Mouse (Mus musculus): Measurements from ENCODE around the gene Tax1bp1. TPM values are rescaled to one million over a fixed set of nuclear protein-coding genes. Genes with fewer than 3 reads are reported as not detected.
A peak's percentile ranks its signal among the peaks of the same experiment; 100 is the strongest.

Gene Tax1bp1
- polyA plus RNA-seq, 1 experiment from 2014 or later: 156 TPM

DNA sequence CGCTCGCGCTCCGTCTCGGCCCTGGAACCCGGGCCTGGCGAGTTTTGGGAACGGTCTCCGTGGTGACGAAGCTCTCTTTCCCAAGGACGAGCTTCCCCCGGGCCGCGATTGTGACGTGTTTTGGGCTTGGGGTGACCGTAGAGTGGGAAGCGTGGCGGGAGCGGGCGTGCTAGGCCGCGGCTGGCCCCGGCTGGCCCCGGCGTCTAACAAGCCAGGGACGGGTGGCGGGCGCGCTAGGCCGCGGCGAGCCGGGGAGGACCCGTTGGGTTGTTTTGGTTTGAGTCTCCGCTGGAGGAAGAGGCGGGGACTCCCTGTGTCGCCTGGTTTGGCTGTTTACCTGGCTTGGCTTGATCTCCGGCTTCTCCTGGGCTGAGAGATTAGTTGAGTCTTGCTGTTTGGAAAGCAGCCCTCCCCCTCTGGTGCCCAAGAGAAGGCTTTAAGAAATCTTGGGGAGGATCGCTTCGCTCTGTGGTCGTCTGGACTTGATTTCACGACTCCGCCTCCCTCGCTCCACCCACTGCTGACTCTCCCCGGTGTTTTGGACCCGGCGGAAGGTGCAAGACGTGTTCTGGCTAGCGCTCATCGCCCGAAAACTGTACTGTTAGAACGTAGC, 474 bp downstream of the Tax1bp1 start:
- ATAC-seq (ENCODE audit: low FRiP score, low TSS enrichment): peak; percentile 88

GRCm38 (mm10) chr6:52717493-52718192, 4.1 kb downstream of the Tax1bp1 start:
- no peaks in the 10 kb centered on the region for H3K9me3 ChIP-seq (ENCODE audit: control insufficient read depth, low read length)
- no peak overlapping the region for H3K27ac ChIP-seq (replicated peaks)
- H3K4me2 ChIP-seq (replicated peaks; ENCODE audit: low read depth): no peak overlapping the region
- no peak for DNase-seq (ENCODE audit: low spot score)
- H3K4me1 ChIP-seq (replicated peaks; ENCODE audit: control insufficient read depth, insufficient read depth): no peaks in the 10 kb centered on the region
- no peak for ATAC-seq (ENCODE audit: low FRiP score, low TSS enrichment)
- H3K4me3 ChIP-seq (ENCODE audit: low read depth, low read length): no peak overlapping the region
- H3K9ac ChIP-seq (ENCODE audit: low read length): no peak overlapping the region
- no peaks in the 10 kb centered on the region for H3K27me3 ChIP-seq (ENCODE audit: control insufficient read depth, insufficient read depth, low read length)
- TF ChIP-seq EP300 (optimal IDR thresholded peaks at IDR 0.05) (no peak), CTCF (IDR thresholded peaks at IDR 0.05; ENCODE audit: low read depth) (0 out of 2 replicates have a peak, but pooled peaks have one; percentile 10)
- WGBS: 84% methylated on average over 5 of the region's 5 CpGs
- no peaks in the 10 kb centered on the region for H3K36me3 ChIP-seq (ENCODE audit: control insufficient read depth, insufficient read depth, low read length)

More for the DNA sequence above, 474 bp downstream of the Tax1bp1 start:
- under 1% methylated on average over 52 of the region's 52 CpGs for WGBS
- H3K4me2 ChIP-seq (replicated peaks; ENCODE audit: low read depth): peak overlapping the region; percentile 58
- DNase-seq (ENCODE audit: low spot score): peak; percentile 85
- no peaks in the 10 kb centered on the region for H3K9me3 ChIP-seq (ENCODE audit: control insufficient read depth, low read length)
- H3K4me3 ChIP-seq (ENCODE audit: low read depth, low read length): peak overlapping the region; percentile 98
- peak overlapping the region; percentile 99 for H3K27ac ChIP-seq (replicated peaks)
- no peaks in the 10 kb centered on the region for H3K27me3 ChIP-seq (ENCODE audit: control insufficient read depth, insufficient read depth, low read length)
- H3K36me3 ChIP-seq (ENCODE audit: control insufficient read depth, insufficient read depth, low read length): no peaks in the 10 kb centered on the region
- H3K4me1 ChIP-seq (replicated peaks; ENCODE audit: control insufficient read depth, insufficient read depth): no peaks in the 10 kb centered on the region
- 0 out of 2 replicates have a peak, but pooled peaks have one; percentile 10 for TF ChIP-seq CTCF (IDR thresholded peaks at IDR 0.05; ENCODE audit: low read depth)
- TF ChIP-seq EP300 (optimal IDR thresholded peaks at IDR 0.05): no peak
- H3K9ac ChIP-seq (ENCODE audit: low read length): peak overlapping the region; percentile 97

DNA sequence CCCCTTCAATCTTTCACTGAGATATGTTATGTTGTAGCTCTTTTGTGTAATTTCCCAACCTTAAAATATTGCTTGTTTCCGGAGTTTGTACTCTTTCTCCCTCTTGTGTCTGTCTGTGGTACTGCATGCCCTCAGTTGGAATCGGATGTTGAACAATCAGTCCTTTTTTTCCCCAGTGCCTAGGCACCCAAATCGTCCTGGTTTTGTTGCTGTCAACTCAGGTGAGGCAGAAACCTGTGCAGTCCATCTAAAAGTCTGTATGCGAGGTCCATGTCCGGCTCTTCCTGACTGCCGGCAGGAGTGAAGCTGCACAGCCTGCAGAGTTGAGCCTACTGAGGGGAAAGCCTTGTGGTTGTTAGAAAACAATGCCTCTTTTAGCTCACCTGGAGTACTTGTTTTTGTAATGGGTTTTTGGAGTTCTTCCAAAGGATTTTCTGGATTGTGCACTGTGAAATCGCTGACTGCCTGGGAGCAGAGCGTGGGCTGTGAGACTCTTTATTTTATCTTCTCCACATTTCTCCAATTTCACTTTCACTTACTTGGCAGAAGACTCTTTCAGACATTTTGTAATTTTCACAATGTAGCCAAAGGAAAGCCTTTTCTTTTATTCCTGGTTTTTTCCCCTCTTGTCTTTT, 11.4 kb downstream of the Tax1bp1 start:
- no peak for TF ChIP-seq EP300 (optimal IDR thresholded peaks at IDR 0.05)
- peak; percentile 97 for TF ChIP-seq CTCF (IDR thresholded peaks at IDR 0.05; ENCODE audit: low read depth)
- H3K36me3 ChIP-seq (ENCODE audit: control insufficient read depth, insufficient read depth, low read length): peaks cover 6% of the 10 kb centered on the region; the same call in 1 of the 2 replicates
- H3K9me3 ChIP-seq (ENCODE audit: control insufficient read depth, low read length): no peaks in the 10 kb centered on the region
- no peak overlapping the region for H3K4me2 ChIP-seq (replicated peaks; ENCODE audit: low read depth)
- ATAC-seq (ENCODE audit: low FRiP score, low TSS enrichment) (no peak), DNase-seq (ENCODE audit: low spot score) (peak; percentile 55)
- H3K4me1 ChIP-seq (replicated peaks; ENCODE audit: control insufficient read depth, insufficient read depth): no peaks in the 10 kb centered on the region
- H3K27ac ChIP-seq (replicated peaks): no peak overlapping the region
- no peak overlapping the region for H3K4me3 ChIP-seq (ENCODE audit: low read depth, low read length)
- H3K27me3 ChIP-seq (ENCODE audit: control insufficient read depth, insufficient read depth, low read length): no peaks in the 10 kb centered on the region
- whole genome bisulfite sequencing: 56% methylated on average over 8 of the region's 8 CpGs
- H3K9ac ChIP-seq (ENCODE audit: low read length): no peak overlapping the region

- Histone ChIP-seq H3K27me3 (ENCODE audit: control insufficient read depth, insufficient read depth, low read length) (no peaks in the 10 kb centered on the region), H3K36me3 (ENCODE audit: control insufficient read depth, insufficient read depth, low read length) (peaks cover 6% of the 10 kb centered on the region), H3K4me2 (replicated peaks; ENCODE audit: low read depth) (no peak overlapping the region), H3K9ac (ENCODE audit: low read length) (no peak overlapping the region), H3K9me3 (ENCODE audit: control insufficient read depth, low read length) (no peaks in the 10 kb centered on the region), H3K27ac (replicated peaks) (no peak overlapping the region), H3K4me1 (replicated peaks; ENCODE audit: control insufficient read depth, insufficient read depth) (no peaks in the 10 kb centered on the region), H3K4me3 (ENCODE audit: low read depth, low read length) (no peak overlapping the region)
- no peak for TF ChIP-seq EP300 (optimal IDR thresholded peaks at IDR 0.05)
- no peak for TF ChIP-seq CTCF (IDR thresholded peaks at IDR 0.05; ENCODE audit: low read depth)
- WGBS: 72% methylated on average over 4 of the region's 4 CpGs
- DNase-seq (ENCODE audit: low spot score) (no peak), ATAC-seq (ENCODE audit: low FRiP score, low TSS enrichment) (no peak)
These were observed 16.8 kb downstream of the Tax1bp1 start for GRCm38 (mm10) chr6:52730338-52730737.

DNA sequence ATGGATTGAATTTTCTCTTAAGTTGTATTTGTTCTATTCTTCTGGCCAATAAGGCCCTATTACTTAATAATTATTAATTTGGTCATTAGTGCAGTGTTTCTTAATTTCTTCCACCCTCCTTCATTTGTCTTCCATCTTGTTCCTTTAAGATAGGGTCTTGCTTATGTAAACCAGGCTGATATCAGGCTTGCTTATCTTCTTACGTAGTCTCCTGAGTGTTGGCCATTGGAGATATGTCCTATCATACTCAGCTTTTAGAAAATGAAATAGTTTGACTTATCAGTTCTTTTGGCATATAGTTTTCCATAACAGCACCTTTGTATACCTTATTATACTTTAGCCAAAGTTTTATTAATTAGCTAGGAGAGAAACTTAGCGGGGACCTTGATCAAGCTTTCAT, 21.1 kb downstream of the Tax1bp1 start:
- ATAC-seq (ENCODE audit: low FRiP score, low TSS enrichment) (no peak), DNase-seq (ENCODE audit: low spot score) (no peak)
- Histone ChIP-seq H3K9ac (ENCODE audit: low read length) (no peak overlapping the region), H3K4me2 (replicated peaks; ENCODE audit: low read depth) (no peak overlapping the region), H3K9me3 (ENCODE audit: control insufficient read depth, low read length) (no peaks in the 10 kb centered on the region), H3K27me3 (ENCODE audit: control insufficient read depth, insufficient read depth, low read length) (no peaks in the 10 kb centered on the region), H3K36me3 (ENCODE audit: control insufficient read depth, insufficient read depth, low read length) (peaks cover 4% of the 10 kb centered on the region), H3K27ac (replicated peaks) (no peak overlapping the region), H3K4me3 (ENCODE audit: low read depth, low read length) (no peak overlapping the region), H3K4me1 (replicated peaks; ENCODE audit: control insufficient read depth, insufficient read depth) (no peaks in the 10 kb centered on the region)
- WGBS: 91% methylated on average over 2 of the region's 2 CpGs
- TF ChIP-seq CTCF (IDR thresholded peaks at IDR 0.05; ENCODE audit: low read depth) (no peak), EP300 (optimal IDR thresholded peaks at IDR 0.05) (no peak)

Data from stomach, postnatal 0 days (tissue).